Mouse (Mus musculus) neural tube, embryonic 13.5 days (tissue): ENCODE results near the gene Polr1c. TPM values are rescaled to one million over a fixed set of nuclear protein-coding genes. Genes with fewer than 3 reads are reported as not detected.
A peak's percentile ranks its signal among the peaks of the same experiment; 100 is the strongest.

Experiments used
- ATAC-seq: fragments of 200-750 bp; cut with Nextera tagmentation; 2 replicates; pipeline ENCODE4 v1.8.0; 2017; ENCODE audit warnings: low read depth, mild to moderate bottlenecking, moderate TSS enrichment, moderate library complexity
- H3K27ac ChIP-seq: fragments of 300-500 bp; sonication (generic); replicated peaks from 2 replicates; pipeline ENCODE4 v1.5.1; 2015; ENCODE audit warnings: moderate library complexity, mild to moderate bottlenecking, inconsistent platforms
- H3K27me3 ChIP-seq: fragments of 300-500 bp; sonication (generic); 2 replicates; pipeline ENCODE4 v1.6.1; 2015; ENCODE audit warnings: mild to moderate bottlenecking, inconsistent platforms
- H3K36me3 ChIP-seq: fragments of 300-500 bp; sonication (generic); 2 replicates; pipeline ENCODE4 v1.6.1; 2015; ENCODE audit warnings: mild to moderate bottlenecking, inconsistent platforms
- H3K4me1 ChIP-seq: fragments of 300-500 bp; sonication (generic); replicated peaks from 2 replicates; pipeline ENCODE4 v1.6.1; 2015; ENCODE audit warnings: inconsistent platforms
- H3K4me2 ChIP-seq: fragments of 300-500 bp; sonication (generic); 2 replicates; pipeline ENCODE4 v1.6.1; 2015; ENCODE audit warnings: inconsistent platforms, mild to moderate bottlenecking, moderate library complexity
- H3K4me3 ChIP-seq: fragments of 300-500 bp; sonication (generic); 2 replicates; pipeline ENCODE4 v1.5.1; 2015; ENCODE audit warnings: mild to moderate bottlenecking, inconsistent platforms
- H3K9ac ChIP-seq: fragments of 300-500 bp; sonication (generic); 2 replicates; pipeline ENCODE4 v1.6.1; 2015; ENCODE audit warnings: moderate library complexity, mild to moderate bottlenecking, inconsistent platforms
- H3K9me3 ChIP-seq: fragments of 300-500 bp; sonication (generic); 2 replicates; pipeline ENCODE4 v1.6.1; 2016; ENCODE audit warnings: inconsistent platforms
- WGBS: fragments of 180-500 bp; shearing (Covaris S2); methylation state at CpG from one replicate; pipeline ENCODE4 v1.1.7; 2015; 5-methylcytosine and 5-hydroxymethylcytosine counted together
- polyA plus RNA-seq: library from polyadenylated mRNA; unstranded; fragments of >200 nt; fragmentation: Nextera tagmentation; extraction: Ambion mirVana; gene quantifications from 2 replicates; pipeline ENCODE4 v1.2.1, GENCODE M21; 2015

The Polr1c gene
- polyA plus RNA-seq, 1 experiment from 2014 or later = 84.3 TPM

DNA sequence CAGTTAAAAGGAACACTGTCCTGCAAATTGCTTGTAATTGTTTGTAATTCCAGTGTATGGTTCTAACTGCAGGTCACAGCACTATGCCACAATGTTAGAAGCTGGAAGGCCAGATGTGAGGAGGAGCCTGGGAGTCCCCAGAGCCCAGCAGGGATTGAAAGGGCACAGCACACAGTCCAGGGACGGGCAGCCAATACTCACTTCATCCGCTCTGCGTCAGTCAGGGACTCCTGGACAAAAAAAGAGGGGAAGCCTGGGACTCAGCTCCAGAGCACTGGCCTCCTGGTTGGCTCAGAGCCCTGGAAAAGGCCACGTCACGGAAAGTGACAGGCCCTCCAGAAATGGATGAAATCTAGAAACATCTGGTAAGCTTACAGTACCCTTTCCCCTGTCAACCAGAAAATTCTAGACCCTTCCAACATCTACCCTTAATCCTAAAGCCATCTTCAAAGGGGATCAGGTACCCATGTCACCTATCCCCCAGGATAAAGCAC lies 14.4 kb upstream of the Polr1c start:
- H3K4me2 ChIP-seq = no peak overlapping the region
- no peak for ATAC-seq
- no peak overlapping the region for H3K4me3 ChIP-seq
- 76% methylated on average over 5 of the region's 5 CpGs for WGBS
- peaks cover 85% of the 10 kb centered on the region for H3K36me3 ChIP-seq
- H3K9me3 ChIP-seq = no peaks in the 10 kb centered on the region
- H3K4me1 ChIP-seq = no peaks in the 10 kb centered on the region
- H3K27me3 ChIP-seq = no peaks in the 10 kb centered on the region
- H3K27ac ChIP-seq = no peak overlapping the region
- H3K9ac ChIP-seq = 0 out of 2 replicates have a peak overlapping the region, but pooled peaks have one; percentile 3

DNA sequence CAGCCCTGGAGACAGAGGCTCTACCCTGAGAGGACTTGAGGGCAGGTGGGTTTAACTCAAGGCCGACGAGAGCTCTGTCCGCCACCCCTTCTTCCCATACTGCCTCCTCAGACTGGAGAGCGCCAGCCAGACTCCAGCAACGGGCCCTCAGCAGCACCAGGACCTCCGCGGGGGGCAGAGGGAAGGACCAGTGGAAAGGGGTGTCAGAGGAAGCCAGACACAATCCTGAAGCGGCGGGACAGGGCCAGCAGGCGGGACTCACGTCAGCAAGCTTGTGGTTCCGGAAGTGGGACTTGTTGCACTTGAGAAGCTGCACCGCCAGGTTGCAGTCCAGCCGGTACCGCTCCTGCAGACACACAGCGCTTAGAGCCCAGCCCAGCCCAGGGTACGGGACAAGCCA lies 11.8 kb upstream of the Polr1c start:
- H3K4me1 ChIP-seq = peaks cover 9% of the 10 kb centered on the region
- H3K36me3 ChIP-seq = peaks cover 84% of the 10 kb centered on the region
- H3K27me3 ChIP-seq = peaks cover 7% of the 10 kb centered on the region
- H3K9ac ChIP-seq = no peak overlapping the region
- H3K27ac ChIP-seq = no peak overlapping the region
- no peak overlapping the region for H3K4me3 ChIP-seq
- no peak overlapping the region for H3K4me2 ChIP-seq
- ATAC-seq = no peak
- WGBS = 93% methylated on average over 17 of the region's 17 CpGs
- H3K9me3 ChIP-seq = no peaks in the 10 kb centered on the region

DNA sequence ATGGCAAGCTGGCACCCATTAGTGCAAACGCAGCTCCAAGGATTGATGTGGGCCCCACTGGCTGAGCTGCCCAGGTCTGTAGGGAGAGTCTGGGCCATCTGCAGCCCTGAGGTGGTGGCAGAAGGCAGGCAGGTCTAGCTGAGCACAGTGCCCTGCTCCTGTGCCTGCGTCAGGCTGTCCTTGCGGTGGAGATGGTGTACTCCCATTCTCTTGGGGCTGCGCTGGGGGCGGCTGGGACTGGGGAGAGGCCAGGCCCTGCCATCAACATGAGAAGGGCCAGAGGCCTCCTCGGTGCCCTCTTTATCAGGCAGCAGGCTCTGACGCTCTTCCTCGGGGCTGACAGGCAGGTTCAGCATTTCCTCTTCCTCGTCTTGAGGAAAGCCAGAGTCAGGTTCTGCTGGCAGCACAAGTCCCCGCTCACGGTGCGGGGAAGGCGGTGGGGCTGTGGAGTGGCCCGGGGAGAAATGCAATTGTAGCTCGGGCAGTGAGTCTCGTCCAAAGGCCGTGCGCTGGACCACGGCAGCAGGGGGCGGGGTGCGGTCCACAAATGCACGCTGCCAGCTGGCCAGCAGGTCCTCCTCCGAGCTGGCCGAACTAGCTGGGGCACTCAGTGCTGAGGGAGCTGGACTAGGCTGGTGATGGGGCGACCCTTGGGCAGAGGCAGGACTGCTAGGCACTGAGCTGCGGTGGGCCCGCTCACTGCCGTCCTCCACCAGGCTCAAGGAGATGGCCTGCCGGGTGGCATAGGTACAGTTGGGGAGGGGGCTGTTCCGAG lies 10.6 kb upstream of the Polr1c start:
- H3K9ac ChIP-seq = no peak overlapping the region; the same call in 1 of the 2 replicates
- peaks cover 72% of the 10 kb centered on the region for H3K36me3 ChIP-seq
- no peak overlapping the region for H3K4me2 ChIP-seq
- H3K4me1 ChIP-seq = peaks cover 17% of the 10 kb centered on the region
- H3K4me3 ChIP-seq = no peak overlapping the region
- no peak for ATAC-seq
- H3K27me3 ChIP-seq = peaks cover 7% of the 10 kb centered on the region
- no peak overlapping the region for H3K27ac ChIP-seq
- no peaks in the 10 kb centered on the region for H3K9me3 ChIP-seq
- 90% methylated on average over 30 of the region's 30 CpGs for WGBS

DNA sequence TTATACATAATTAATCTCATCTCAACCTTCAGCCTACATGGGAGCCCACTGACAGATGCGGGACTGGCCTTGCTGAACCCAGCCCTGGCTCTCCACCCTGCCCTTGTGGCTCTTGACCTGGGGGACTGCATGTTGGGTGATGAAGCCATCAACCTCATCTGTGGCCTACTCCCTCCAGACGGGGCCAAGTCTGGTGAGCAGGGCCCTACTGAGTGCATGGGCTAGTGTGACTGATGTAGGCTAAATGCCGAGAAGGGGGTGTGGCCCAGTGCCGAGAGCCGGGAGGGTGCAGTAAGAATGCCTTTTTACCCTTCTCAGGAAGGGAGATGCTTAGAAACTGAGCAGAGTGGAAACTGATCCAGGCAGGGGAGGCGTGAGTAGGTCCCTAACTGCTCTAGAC lies 7.3 kb upstream of the Polr1c start:
- ATAC-seq = no peak
- peaks cover 62% of the 10 kb centered on the region for H3K36me3 ChIP-seq

DNA sequence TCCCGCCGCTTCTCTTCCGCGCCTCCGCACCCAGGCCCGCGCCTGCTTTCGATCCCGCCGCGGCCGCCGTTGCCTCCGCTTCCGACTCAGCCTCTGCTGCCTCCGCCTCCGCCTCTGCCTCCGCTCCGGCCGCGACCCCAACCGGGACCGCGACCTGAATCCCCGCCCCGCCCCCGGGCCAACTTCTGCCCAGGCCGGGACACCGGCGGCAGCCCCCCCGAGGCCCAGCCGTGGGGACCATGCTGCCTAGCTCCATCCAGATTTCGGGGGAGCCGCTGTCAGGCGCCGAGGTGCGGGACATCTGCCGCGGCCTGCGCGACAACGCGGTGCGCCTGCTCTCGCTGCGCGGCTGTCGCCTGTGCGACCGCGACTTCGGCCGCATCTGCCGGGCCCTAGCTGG lies 6.3 kb upstream of the Polr1c start:
- Histone ChIP-seq H3K4me2 (peak overlapping the region; percentile 98), H3K36me3 (peaks cover 62% of the 10 kb centered on the region), H3K27me3 (peaks cover 7% of the 10 kb centered on the region), H3K27ac (peak overlapping the region; percentile 81), H3K4me3 (peak overlapping the region; percentile 77), H3K9me3 (no peaks in the 10 kb centered on the region), H3K4me1 (peaks cover 38% of the 10 kb centered on the region), H3K9ac (peak overlapping the region; percentile 86)
- ATAC-seq = peak; percentile 61
- 1% methylated on average over 52 of the region's 54 CpGs for WGBS

More for the DNA sequence above, 7.3 kb upstream of the Polr1c start:
- H3K9me3 ChIP-seq = no peaks in the 10 kb centered on the region
- 33% methylated on average over 6 of the region's 6 CpGs for WGBS
- H3K4me1 ChIP-seq = peaks cover 27% of the 10 kb centered on the region
- peak overlapping the region; percentile 86 for H3K9ac ChIP-seq
- peak overlapping the region; percentile 77 for H3K4me3 ChIP-seq
- H3K4me2 ChIP-seq = peak overlapping the region; percentile 98
- H3K27ac ChIP-seq = no peak overlapping the region
- peaks cover 7% of the 10 kb centered on the region for H3K27me3 ChIP-seq

DNA sequence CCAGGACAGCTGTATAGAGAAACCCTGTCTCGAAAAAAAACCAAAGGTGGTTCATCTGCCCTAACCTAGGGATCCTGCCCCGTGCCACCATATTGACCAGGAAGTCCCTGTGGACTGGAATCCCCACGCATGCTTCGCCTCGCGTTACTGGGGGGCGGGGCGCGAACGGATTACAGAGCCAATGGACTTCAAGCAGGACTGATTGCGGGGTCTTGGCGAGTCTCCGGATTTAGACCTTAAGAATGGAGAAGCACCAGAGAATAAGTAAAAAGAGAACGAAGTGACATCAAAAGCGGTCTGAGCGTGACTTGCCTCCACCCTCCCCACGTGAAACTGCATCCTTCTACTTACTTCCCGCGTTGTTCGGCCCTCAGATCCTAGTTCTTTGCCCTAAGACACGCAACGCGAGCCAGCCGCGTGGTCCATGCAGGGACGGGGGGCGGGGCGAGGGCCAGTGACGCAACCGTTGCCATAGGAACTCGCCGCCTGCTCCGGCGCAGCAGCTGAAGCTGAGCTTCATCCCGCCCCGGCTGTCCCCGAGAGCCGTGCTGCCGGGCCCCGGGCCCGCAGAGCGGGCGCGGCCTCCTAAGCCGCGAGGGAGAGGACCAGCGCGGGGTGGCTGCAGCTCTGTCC lies 5.7 kb upstream of the Polr1c start, which contains the start of gene Lrrc73:
TSS of gene Lrrc73 (plus strand) at position 80 of the 633 bp plus-strand sequence.
- Histone ChIP-seq H3K4me1 (peaks cover 43% of the 10 kb centered on the region), H3K36me3 (peaks cover 57% of the 10 kb centered on the region), H3K9ac (peak within 1 kb of the TSS; percentile 86), H3K9me3 (no peaks in the 10 kb centered on the region), H3K27me3 (peaks cover 7% of the 10 kb centered on the region), H3K4me2 (peak within 1 kb of the TSS; percentile 98), H3K27ac (peak within 1 kb of the TSS; percentile 81), H3K4me3 (peak within 1 kb of the TSS; percentile 77)
- 2% methylated on average over 48 of the region's 48 CpGs for WGBS
- peak; percentile 92 for ATAC-seq

DNA sequence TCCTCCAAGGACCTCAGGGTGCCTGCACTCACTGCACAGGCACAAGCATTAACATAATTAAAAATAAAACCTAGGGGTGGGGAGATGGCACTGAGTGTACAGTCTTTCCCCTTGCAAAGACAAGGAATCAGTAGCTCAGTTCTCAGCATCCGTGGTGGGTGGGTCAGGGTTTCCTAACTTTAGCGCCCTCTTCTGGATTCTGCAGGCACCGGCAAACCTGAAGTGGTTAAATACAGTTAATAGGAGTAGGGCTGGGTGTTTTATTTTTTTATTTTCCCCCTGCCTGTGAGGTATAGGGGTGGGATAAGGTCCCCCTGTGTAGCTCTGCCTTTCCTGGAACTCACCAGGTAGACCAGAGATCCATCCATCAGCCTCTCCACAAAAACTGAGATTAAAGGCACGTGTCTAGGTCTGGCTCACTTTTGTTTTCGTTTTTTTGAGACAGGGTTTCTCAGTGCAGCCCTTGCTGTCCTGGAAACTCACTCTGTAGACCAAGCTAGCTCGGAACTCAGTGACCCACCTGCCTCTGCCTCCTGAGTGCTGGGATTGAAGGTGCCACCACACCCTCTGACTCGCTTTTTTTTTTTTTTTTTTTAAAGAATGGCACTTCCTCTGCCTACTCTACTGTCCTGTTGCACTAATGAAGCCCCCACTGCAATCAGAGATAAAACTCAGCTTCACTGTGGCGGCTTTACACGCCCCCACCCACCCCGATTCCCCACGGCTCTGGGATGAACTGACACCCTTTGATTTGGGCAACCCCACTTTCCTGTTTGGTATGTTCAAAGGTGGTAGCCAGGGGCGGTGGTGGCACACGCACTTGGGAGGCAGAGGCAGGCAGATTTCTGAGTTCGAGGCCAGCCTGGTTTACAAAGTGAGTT lies 5.0 kb upstream of the Polr1c start:
- H3K4me2 ChIP-seq = peak overlapping the region; percentile 98
- H3K27me3 ChIP-seq = peaks cover 7% of the 10 kb centered on the region
- H3K4me3 ChIP-seq = peak overlapping the region; percentile 77
- no peaks in the 10 kb centered on the region for H3K9me3 ChIP-seq
- 56% methylated on average over 14 of the region's 14 CpGs for whole genome bisulfite sequencing
- peaks cover 45% of the 10 kb centered on the region for H3K4me1 ChIP-seq
- H3K27ac ChIP-seq = peak overlapping the region; percentile 81
- ATAC-seq = peak; percentile 1; the same call in 1 of the 2 replicates
- peaks cover 50% of the 10 kb centered on the region for H3K36me3 ChIP-seq
- H3K9ac ChIP-seq = peak overlapping the region; percentile 86; the same call in 1 of the 2 replicates

DNA sequence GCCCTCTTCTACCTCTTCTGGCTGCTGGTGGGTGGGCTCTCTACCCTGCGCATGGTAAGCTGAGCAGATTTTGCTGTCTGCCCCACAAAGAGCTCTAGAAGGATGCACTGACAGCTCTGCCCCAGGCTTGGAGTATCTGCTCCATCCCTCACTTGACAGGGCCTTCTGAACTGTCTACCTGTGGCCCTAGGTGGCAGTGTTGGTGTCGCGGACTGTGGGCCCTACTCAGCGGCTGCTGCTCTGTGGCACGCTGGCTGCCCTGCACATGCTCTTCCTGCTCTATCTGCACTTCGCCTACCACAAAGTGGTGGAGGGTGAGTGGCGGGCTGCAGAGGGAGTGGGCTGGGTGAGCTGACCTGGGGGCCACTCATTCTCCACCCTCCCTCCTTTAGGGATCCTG lies 3.3 kb upstream of the Polr1c start:
- no peaks in the 10 kb centered on the region for H3K9me3 ChIP-seq
- no peak overlapping the region for H3K27ac ChIP-seq
- peaks cover 56% of the 10 kb centered on the region for H3K4me1 ChIP-seq
- 86% methylated on average over 7 of the region's 7 CpGs for WGBS
- no peak for ATAC-seq
- H3K36me3 ChIP-seq = peaks cover 36% of the 10 kb centered on the region
- no peak overlapping the region for H3K4me2 ChIP-seq
- H3K27me3 ChIP-seq = peaks cover 7% of the 10 kb centered on the region
- no peak overlapping the region for H3K9ac ChIP-seq
- H3K4me3 ChIP-seq = no peak overlapping the region

DNA sequence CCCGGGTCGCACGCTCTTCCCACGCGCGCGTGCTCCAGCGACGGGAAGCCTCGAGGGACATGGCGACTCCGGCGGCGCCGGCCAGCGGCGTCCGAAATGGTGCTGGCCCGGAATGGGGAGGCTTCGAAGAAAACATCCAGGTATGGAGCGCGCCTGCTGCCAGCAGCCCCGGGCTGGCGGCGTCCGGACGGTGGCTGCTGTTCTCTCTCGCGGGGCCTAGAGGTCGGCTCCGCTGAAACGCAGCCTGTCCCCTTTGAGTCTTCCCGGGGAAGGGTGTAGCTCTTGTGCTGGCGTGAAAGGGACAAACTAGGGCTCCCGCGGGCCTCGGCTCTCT lies 302 bp upstream of the Polr1c start:
- peak overlapping the region; percentile 86 for H3K27ac ChIP-seq
- peak; percentile 60; the same call in 1 of the 2 replicates for ATAC-seq
- no peaks in the 10 kb centered on the region for H3K9me3 ChIP-seq
- H3K36me3 ChIP-seq = peaks cover 66% of the 10 kb centered on the region
- H3K4me2 ChIP-seq = peak overlapping the region; percentile 95
- H3K27me3 ChIP-seq = no peaks in the 10 kb centered on the region
- under 1% methylated on average over 37 of the region's 37 CpGs for WGBS
- H3K4me3 ChIP-seq = peak overlapping the region; percentile 81
- peaks cover 39% of the 10 kb centered on the region for H3K4me1 ChIP-seq
- H3K9ac ChIP-seq = peak overlapping the region; percentile 97

DNA sequence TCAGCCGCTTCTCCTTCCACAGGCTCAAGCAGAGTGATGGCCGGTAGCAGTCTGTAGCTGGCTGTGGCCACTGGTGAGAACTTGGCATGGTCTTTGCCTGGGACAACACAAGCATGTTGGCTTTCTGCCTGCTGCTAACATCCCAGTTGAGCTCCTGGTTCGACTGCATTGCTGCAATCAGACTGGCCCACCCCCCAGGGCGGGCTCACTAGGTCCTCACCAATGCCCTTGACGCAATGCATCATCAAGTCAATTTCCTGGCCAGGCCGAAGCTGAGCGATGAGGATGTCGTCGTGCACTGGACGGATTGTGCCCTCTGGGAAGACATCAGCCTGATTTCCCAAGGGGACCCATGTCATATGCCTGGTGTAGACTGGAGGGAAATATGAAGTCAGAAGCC lies 3.3 kb downstream of the Polr1c start:
- 71% methylated on average over 10 of the region's 10 CpGs for WGBS
- no peak overlapping the region for H3K27ac ChIP-seq

DNA sequence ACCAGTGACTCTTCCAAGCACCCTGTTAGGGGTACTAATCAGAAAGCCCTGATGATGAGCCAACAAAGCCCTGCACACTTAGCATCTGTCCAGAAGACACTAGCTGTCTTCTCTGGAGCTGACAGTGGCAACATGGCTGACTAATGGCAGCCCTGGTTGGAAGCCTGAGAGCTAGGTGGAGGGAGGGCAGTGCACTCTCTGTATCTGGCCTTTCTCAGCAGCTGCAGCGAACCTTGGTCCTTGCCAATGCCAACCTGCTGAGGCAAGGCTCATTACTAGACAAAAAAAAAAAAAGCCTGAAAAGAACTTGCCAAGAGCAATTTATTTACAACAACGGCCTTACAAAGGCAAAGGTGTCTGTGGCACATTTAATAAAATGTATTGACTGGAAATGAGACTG lies 4.2 kb downstream of the Polr1c start:
- H3K27ac ChIP-seq = no peak overlapping the region
- H3K27me3 ChIP-seq = no peaks in the 10 kb centered on the region
- no peak overlapping the region for H3K4me2 ChIP-seq
- no peak overlapping the region for H3K9ac ChIP-seq
- H3K4me3 ChIP-seq = no peak overlapping the region
- 58% methylated on average over 2 of the region's 2 CpGs for WGBS
- peaks cover 76% of the 10 kb centered on the region for H3K36me3 ChIP-seq
- no peak for ATAC-seq
- no peaks in the 10 kb centered on the region for H3K9me3 ChIP-seq
- peaks cover 17% of the 10 kb centered on the region for H3K4me1 ChIP-seq

More for the DNA sequence above, 3.3 kb downstream of the Polr1c start:
- no peak for ATAC-seq
- Histone ChIP-seq H3K9ac (no peak overlapping the region), H3K4me1 (peaks cover 26% of the 10 kb centered on the region), H3K36me3 (peaks cover 72% of the 10 kb centered on the region), H3K27me3 (no peaks in the 10 kb centered on the region), H3K9me3 (no peaks in the 10 kb centered on the region), H3K4me3 (no peak overlapping the region), H3K4me2 (no peak overlapping the region)
